Mouse (Mus musculus) embryonic stem cell, embryonic (primary cell): ENCODE results near the gene Unc119b.

ENCODE experiments used
- CTCF ChIA-PET, 4 experiments: fragments of 300-600 bp in 2 of 4; fragments of 350-600 bp in 2 of 4; sonication (Branson Sonifier 250); formaldehyde crosslinking; loops; one replicate each; lab custom pipeline; 2022; ENCODE audit warnings: inconsistent platforms in 2 of 4; lab: Charles Lee
- POLR2A ChIA-PET, 4 experiments: fragments of 300-600 bp in 2 of 4; fragments of 350-600 bp in 2 of 4; sonication (Branson Sonifier 250); formaldehyde crosslinking; loops; one replicate each; lab custom pipeline; 2022; ENCODE audit warnings: antibody characterized with exemption in 4 of 4, inconsistent platforms in 1 of 4; lab: Charles Lee

The Unc119b gene

DNA sequence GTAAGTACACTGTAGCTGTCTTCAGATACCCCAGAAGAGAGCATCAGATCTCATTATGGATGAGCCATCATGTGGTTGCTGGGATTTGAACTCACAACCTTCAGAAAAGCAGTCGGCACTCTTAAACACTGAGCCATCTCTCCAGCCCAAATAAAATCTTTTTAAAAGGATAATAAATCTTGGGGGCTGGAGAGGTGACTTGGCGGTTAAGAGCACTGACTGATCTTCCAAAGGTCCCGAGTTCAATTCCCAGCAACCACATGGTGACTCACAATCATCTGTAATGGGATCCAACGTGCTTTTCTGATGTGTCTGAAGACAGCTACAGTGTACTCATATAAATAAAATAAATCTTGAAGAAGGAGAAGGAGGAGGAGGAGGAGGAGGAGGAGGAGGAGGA lies 29.7 kb upstream of the Unc119b start:
- POLR2A ChIA-PET, result interaction anchor here in 3 of 4 experiments (0.8 to 2.3 kb wide), 9 partner anchors 9 to 44 kb away, joined by 3 to 34 read pairs (median 6); partner anchors contain the start of gene Cabp1 (in 1 of the 3)
- CTCF ChIA-PET, result interaction anchor here in 3 of 4 experiments (0.7 to 2.7 kb wide), 14 partner anchors 10 to 835 kb away, joined by 3 to 43 read pairs (median 5); no protein-coding TSS in a partner anchor

DNA sequence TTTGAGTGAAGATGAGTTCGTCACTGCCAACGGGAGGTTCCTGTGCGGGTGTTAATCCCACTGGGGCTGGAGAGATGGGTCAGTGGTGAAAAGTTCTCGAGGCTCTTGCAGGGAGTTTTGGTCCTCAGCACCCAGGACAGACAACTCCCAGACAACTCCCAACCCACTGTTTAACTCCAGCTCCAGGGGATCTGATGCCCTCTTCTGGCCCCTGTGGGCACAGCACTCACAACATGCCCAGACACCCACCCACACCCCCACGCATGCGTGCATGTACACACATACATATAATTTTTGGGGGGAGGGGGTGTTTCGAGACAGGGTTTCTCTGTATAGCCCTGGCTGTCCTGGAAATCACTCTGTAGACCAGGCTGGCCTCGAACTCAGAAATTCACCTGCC lies 28.8 kb upstream of the Unc119b start:
- ChIA-PET POLR2A (interaction anchor here in 3 of 4 experiments (0.8 to 14.5 kb wide), 13 partner anchors 10 to 454 kb away, joined by 3 to 367 read pairs (median 4); partner anchors contain the start of gene Unc119b (in 2 of the 3)), CTCF (interaction anchor here (0.5 to 2.5 kb wide), 19 partner anchors 11 to 783 kb away, joined by 3 to 12 read pairs (median 4); partner anchors contain the start of genes Kctd10 (in 1 of the 4) and Unc119b (in 1 of the 4))

DNA sequence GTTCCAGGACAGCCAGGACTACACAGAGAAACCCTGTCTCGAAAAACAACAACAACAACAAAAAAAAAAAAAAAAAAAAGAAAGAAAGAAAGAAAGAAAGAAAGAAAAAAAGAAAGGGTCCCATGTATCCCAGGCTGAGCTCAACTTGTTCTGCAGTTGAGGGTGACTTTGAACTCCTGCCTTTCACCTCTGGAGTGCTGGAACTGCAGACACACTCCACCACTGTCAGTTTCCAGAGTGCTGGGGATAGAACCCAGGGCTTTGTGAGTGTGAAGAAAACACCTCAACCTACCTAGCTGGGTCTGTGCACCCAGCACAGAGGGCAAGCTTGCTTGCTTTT lies 27.1 kb upstream of the Unc119b start:
- POLR2A ChIA-PET, result interaction anchor here in 3 of 4 experiments (0.6 to 14.5 kb wide), 22 partner anchors 10 to 599 kb away, joined by 3 to 367 read pairs (median 4); partner anchors contain the start of genes Unc119b (in 2 of the 3), Acads (in 1 of the 3) and Rnf10 (in 1 of the 3)

DNA sequence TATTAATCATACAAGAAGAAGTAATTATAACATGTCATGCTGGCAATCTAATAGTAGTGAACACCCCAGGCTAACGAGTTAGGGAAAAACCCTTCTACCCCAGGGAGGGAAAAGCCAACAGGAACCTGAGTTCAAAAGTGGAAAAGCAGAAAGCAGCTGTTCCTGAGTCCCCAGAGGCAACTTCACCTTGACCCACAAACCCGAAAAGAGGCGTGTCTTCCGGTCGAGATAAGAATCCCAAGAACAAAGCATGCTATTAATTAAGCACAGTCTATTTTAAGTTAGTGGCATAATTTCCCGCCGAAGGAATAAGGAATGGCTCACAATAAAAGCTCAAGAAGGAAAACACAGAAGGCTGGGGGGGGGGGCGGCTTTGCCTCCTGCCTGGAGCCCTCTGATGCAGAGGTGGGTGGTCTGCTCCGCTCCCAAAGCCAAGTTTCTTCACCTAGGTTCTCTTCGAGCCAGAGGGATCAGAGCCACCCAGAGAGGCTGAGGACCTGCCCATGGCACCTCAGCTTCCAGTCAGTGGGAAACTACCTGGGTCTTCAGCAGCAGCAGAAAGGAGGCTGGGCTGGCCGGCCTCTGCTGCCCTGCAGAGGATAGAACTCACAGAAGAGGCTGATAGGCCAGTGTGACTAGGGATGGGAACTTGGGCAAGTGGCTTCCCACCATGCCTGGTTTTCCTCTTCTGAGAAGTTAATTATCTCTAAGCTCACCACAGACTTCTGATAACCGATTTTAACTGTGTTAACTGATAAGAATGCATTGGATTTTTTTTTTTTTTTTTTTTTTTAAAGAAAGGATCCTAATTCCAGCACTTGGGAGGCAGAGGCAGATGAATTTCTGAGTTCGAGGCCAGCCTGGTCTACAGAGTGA lies 26.5 kb upstream of the Unc119b start:
- POLR2A ChIA-PET, result interaction anchor here (0.5 to 14.5 kb wide), 38 partner anchors 9 to 1023 kb away, joined by 3 to 367 read pairs (median 4); partner anchors contain the start of genes Acads (in 2 of the 4), Unc119b (in 2 of the 4), 2210016L21Rik (in 1 of the 4) and Hnf1a (in 1 of the 4)
- CTCF ChIA-PET, result interaction anchor here (0.6 to 2.5 kb wide), 16 partner anchors 10 to 456 kb away, joined by 3 to 16 read pairs (median 4); no protein-coding TSS in a partner anchor

More for the DNA sequence above, 27.1 kb upstream of the Unc119b start:
- CTCF ChIA-PET, result interaction anchor here in 3 of 4 experiments (0.6 to 2.5 kb wide), 5 partner anchors 10 to 182 kb away, joined by 3 to 12 read pairs (median 4); no protein-coding TSS in a partner anchor

DNA sequence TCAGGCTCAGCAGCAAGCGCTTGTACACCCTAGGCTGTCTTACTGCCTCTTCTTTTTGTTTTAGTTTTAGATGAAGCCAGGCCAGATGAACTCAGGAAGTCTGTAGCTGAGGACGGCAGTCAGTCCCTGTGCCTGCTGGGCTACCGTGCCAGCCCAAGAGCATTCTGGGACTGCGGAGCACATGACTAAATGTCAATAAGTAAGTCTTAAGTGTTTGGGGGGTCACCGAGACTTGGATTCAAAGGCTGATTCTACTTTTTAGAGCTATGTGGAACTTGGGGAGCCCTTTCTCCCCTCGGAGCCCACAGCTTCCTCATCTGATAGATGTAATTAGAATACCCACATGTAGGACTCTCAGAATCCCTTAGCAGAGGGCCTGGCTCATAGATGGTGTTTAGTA lies 25.9 kb upstream of the Unc119b start:
- ChIA-PET POLR2A (interaction anchor here (0.6 to 14.5 kb wide), 32 partner anchors 8 to 1023 kb away, joined by 3 to 367 read pairs (median 4); partner anchors contain the start of genes Acads (in 2 of the 4), Rnf10 (in 2 of the 4), Unc119b (in 2 of the 4) and 2210016L21Rik (in 1 of the 4)), CTCF (interaction anchor here (0.6 to 1.8 kb wide), 11 partner anchors 9 to 457 kb away, joined by 3 to 16 read pairs (median 4); no protein-coding TSS in a partner anchor)

DNA sequence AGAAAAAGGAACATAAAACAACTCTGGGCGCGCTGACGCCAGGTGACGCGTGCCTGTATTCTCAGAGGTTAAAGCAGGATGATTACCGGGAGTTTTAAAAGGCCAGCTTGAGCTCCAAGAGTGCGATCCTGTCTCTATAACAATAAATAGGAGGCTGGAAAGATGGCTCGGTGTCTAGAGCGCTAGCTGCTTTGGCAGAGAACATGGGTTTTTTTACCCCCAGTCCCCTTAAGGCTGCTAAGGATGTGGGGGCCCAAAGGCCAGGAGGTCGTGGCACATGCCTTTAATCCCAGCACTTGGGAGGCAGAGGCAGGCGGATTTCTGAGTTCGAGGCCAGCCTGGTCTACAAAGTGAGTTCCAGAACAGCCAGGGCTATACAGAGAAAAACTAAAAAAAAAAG lies 24.4 kb upstream of the Unc119b start:
- ChIA-PET CTCF (interaction anchor here (0.7 to 2.2 kb wide), 12 partner anchors 14 to 279 kb away, joined by 3 to 8 read pairs (median 3); no protein-coding TSS in a partner anchor), POLR2A (interaction anchor here (0.6 to 14.5 kb wide), 64 partner anchors 7 to 384 kb away, joined by 3 to 367 read pairs (median 4); partner anchors contain the start of genes Unc119b (in 3 of the 4), Cabp1 (in 2 of the 4), Rnf10 (in 2 of the 4) and Acads (in 1 of the 4))

DNA sequence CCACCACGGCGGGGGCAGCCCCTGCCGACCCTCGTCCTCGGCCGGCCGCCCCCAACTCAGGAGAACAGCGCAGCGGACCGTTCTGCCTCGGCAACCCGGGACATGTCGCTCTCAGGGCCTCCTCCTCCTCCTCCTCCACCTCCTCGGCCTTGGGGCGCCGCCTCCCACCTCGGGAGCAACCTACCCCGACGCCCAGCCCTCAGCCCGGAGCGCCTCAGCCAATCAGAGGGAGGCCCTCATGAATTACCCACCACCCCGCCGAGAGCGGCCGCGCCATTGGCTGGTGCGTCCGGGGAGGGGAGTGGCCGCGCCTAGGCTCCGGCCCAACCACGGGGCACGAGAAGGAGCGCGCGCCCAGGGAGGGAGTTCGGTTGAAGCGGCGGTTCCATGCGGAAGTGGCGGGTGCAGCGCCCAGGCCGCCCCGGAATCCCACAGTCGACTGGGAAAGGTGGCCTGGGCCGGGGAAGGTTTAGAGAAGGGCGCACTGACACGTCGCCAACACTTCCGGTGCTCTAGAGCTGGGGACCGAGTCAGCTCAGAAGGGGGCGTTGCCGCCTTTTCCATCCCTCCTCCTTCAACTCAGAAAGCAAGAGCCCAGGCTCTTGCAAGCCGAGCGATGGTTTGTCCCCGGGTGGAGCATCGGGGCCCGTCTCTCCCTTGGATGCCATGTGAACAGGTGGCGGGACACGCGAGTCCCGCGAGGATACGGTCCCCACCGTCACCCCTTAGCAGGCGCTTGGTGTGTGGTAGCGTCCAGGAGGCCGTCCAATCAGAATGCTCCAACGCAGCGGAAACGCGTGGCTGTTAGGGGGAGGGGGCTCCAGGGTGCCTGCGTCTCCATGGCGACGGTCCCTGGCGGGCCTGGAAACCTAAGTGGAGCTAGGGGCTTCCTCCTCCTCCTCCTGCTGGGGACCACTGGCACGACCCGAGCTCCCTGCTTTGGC lies 23.5 kb upstream of the Unc119b start, which contains the start of gene Mlec:
Gene Mlec, minus strand, starts transcription at position 140 of the 944 bp plus-strand sequence.
- ChIA-PET CTCF (interaction anchor here (0.5 to 2.6 kb wide), 16 partner anchors 8 to 280 kb away, joined by 3 to 13 read pairs (median 4); partner anchors contain the start of genes Cabp1 (in 1 of the 4) and Unc119b (in 1 of the 4)), POLR2A (interaction anchor here (0.5 to 14.5 kb wide), 85 partner anchors 8 to 587 kb away, joined by 3 to 367 read pairs (median 4); partner anchors contain the start of genes Rnf10 (in 3 of the 4), Unc119b (in 3 of the 4), Acads (in 2 of the 4) and Cabp1 (in 2 of the 4))

DNA sequence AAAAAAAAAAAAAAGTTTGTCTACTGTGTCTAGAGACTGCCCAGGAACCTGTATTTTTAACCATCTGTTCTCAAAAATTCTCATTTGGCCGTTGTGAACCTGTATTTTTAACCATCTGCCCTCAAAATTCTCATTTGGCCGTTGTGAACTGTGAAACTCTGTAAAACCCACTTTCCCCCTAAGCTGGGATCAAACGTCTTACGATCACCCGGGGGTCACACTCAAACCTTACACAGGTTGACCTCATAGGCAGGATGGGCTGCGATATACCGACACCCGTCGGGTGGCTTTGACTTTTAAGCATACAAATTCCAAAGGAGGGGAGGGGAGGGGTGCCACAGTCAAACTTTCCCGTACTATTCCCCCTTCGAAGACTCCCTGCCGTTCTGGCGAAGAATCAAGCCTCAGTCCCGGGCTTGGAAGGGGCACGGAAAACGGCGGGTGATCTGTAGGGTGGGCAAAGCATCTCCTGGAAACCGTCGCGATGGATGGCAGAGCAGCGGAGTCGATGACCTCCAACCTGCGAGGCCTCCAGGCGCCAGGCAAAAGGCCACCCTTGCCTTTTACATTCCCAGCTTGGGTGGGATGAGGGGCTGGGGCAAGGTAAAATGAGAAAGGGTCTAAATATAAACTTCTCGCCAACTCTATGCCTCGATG lies 22.3 kb upstream of the Unc119b start:
- CTCF ChIA-PET, result interaction anchor here in 3 of 4 experiments (0.5 to 2.6 kb wide), 10 partner anchors 9 to 673 kb away, joined by 3 to 13 read pairs (median 3); partner anchors contain the start of gene Acads (in 1 of the 3)

DNA sequence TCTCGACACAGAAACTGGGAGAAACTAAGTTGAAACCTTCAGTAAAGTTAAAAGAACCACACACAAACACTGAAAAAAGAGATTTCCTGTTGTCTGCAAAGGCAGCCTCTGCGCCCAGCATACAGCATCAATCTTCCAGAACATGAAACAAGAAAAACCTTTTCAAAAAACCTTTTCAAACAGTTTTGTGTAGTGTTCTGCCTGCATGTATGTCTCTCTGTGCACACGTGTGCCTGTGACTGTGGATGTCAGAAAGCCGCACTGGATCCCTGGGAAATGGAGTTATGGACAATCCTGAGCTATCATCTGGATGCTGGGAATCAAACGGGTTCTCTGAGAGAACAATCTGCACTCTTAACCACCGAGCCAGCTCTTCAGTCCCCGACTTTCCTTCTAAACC lies 21.6 kb upstream of the Unc119b start:
- POLR2A ChIA-PET, result interaction anchor here in 3 of 4 experiments (0.5 to 14.5 kb wide), 32 partner anchors 9 to 591 kb away, joined by 3 to 367 read pairs (median 6); partner anchors contain the start of genes Dynll1 (in 2 of the 3), Unc119b (in 2 of the 3), Acads (in 1 of the 3) and Hnf1a (in 1 of the 3)
- CTCF ChIA-PET, result interaction anchor here in 2 of 4 experiments (0.6 to 2.6 kb wide), 7 partner anchors 10 to 538 kb away, joined by 3 to 13 read pairs (median 4); no protein-coding TSS in a partner anchor

More for the DNA sequence above, 22.3 kb upstream of the Unc119b start:
- POLR2A ChIA-PET, result interaction anchor here in 3 of 4 experiments (0.6 to 14.5 kb wide), 43 partner anchors 9 to 592 kb away, joined by 3 to 367 read pairs (median 6); partner anchors contain the start of genes Unc119b (in 3 of the 3), Dynll1 (in 2 of the 3), Acads (in 1 of the 3) and Cabp1 (in 1 of the 3)

DNA sequence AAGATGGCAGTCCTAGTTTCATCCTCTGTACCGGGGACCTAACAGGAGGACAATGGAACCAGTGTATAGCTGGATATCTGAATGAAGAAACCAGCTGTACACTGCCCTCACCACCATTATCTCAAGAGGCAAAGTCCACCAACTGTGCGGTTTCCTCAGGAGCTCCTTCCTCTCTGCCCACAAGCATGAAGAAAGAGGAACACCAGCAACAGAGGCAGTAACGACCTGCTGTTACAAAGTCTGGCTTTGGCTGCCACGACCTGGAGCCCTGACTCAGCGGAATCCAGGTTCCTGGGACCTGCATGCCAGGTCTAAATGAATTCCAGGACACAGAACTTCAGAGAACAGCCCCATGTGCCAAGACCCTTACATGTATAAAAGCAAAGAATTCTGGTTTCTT lies 21.1 kb upstream of the Unc119b start:
- ChIA-PET CTCF (interaction anchor here in 1 of 4 experiments (1.0 to 1.5 kb wide), 4 partner anchors 31 to 192 kb away, joined by 3 to 5 read pairs (median 4); no protein-coding TSS in a partner anchor), POLR2A (interaction anchor here (0.6 to 14.5 kb wide), 38 partner anchors 8 to 590 kb away, joined by 3 to 367 read pairs (median 4); partner anchors contain the start of genes Acads (in 2 of the 4), Dynll1 (in 2 of the 4), Unc119b (in 2 of the 4) and Rplp0 (in 1 of the 4))

DNA sequence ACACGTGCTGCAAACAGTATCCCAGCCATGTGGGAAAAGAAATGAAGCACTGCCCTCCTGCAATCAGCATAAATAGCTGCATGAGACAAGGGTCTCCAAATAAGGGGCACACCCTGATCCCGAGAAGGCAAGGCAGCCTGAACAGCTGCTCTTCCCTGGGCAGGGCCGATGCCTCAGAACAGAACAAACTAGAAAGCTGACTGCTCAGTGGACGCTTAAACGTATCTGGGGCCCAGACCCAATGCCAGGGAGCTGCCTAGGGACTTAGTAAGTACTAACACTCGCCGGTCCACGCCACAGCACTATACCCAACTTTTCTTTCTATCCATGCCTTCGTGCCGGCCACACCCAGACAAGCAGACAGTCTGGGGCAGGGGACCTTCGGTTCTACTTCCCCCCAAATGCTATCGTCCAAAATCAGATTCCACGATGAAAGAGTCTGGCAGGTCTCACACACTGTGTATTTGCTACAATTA lies 20.4 kb upstream of the Unc119b start:
- POLR2A ChIA-PET, result interaction anchor here (0.6 to 14.5 kb wide), 34 partner anchors 10 to 404 kb away, joined by 3 to 367 read pairs (median 4); partner anchors contain the start of genes Acads (in 2 of the 4), Unc119b (in 2 of the 4), Dynll1 (in 1 of the 4) and Rplp0 (in 1 of the 4)
- CTCF ChIA-PET, result interaction anchor here in 1 of 4 experiments (1.0 to 1.5 kb wide), 4 partner anchors 30 to 192 kb away, joined by 3 to 5 read pairs (median 4); no protein-coding TSS in a partner anchor

DNA sequence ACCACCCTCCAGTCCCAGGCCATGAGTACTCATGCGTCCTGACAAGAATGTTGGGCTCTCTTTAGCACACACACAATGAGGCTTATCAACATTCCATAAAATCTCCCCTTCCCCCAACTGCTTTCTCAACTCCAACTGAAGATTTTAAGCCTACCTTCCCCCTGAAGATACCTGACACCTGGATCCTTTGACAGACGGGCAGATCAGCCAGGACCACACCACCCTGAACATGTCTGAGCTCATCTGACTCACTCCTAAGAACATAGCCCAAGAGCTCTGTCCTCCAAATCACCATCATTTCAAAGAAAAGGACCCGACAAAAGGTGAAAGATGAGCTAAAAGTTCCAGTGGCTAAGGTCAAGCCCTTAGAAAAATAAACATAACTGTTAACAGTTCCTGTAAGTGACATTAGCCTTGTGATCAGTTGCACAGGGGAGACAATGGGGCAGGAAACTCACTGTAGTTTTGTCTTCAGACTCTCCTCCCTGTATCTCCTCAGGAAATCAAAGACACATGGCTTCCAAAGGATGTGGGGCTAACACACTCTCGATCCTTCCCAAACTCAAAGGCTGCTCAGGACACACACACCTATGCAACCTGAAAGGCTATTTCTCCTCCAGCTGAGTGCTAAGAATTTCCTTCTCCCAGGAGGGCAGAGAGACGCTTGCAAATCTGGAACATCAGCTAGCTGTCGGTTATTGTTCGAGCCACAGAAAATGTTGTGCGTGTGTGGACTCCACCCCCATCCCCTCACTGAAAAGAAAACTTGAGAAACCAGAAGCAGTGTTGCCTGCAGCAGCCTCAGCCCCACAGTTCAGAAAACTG lies 17.6 kb upstream of the Unc119b start:
- CTCF ChIA-PET, result interaction anchor here (0.5 to 4.3 kb wide), 26 partner anchors 10 to 872 kb away, joined by 3 to 25 read pairs (median 4); partner anchors contain the start of gene Pop5 (in 1 of the 4)
- POLR2A ChIA-PET, result interaction anchor here (0.6 to 14.5 kb wide), 61 partner anchors 7 to 584 kb away, joined by 3 to 367 read pairs (median 4); partner anchors contain the start of genes Unc119b (in 4 of the 4), Acads (in 3 of the 4), Pop5 (in 2 of the 4) and Cabp1 (in 1 of the 4)

DNA sequence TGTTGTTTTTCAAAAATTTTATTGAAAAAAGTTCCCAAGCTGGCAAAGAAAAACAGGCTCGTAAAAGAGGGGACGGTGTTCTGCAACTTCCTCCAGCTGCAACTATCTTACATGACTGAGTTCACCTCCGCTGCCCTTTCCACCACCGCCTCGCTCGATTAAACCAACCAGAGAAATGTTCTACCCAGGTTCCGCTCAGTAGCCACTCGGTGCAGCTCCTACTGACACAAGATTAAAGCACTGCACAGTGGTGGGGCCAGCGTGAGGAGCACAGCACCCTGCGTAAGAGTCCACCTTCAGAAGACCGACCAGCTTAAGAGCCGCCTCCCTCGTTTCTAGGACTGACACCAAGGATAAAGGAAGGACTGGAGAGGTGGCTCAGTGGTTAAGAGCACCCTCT lies 16.7 kb upstream of the Unc119b start:
- POLR2A ChIA-PET, result interaction anchor here (0.5 to 14.5 kb wide), 44 partner anchors 7 to 583 kb away, joined by 3 to 367 read pairs (median 5); partner anchors contain the start of genes Unc119b (in 3 of the 4), Acads (in 2 of the 4), Dynll1 (in 1 of the 4) and Fam222a (in 1 of the 4)
- CTCF ChIA-PET, result interaction anchor here (0.5 to 4.3 kb wide), 23 partner anchors 9 to 872 kb away, joined by 3 to 25 read pairs (median 4); partner anchors contain the start of gene Unc119b (in 2 of the 4)
